Mouse (Mus musculus): Measurements from ENCODE around the gene Fam78b.

- TF ChIP-seq CTCF (conservative IDR thresholded peaks at IDR 0.05; ENCODE audit: low read length): no peak
- TF ChIP-seq NANOG (IDR thresholded peaks at IDR 0.05; ENCODE audit: borderline replicate concordance, low read length): peak; percentile 17; the same call in 1 of the 2 replicates
- TF ChIP-seq POU5F1 (IDR thresholded peaks at IDR 0.05; ENCODE audit: borderline replicate concordance, low read length): no peak
Measured at GRCm38 (mm10) chr1:167046169-167046927, 45.1 kb downstream of the Fam78b start.
